Mouse (Mus musculus) embryonic facial prominence, embryonic 11.5 days (tissue): ENCODE results near the gene Dnah17. TPM values are rescaled to one million over a fixed set of nuclear protein-coding genes. Genes with fewer than 3 reads are reported as not detected.

ENCODE experiments used
- ATAC-seq: fragments of 200-750 bp; cut with Nextera tagmentation; replicated peaks from 2 replicates; pipeline ENCODE4 v1.8.0; 2017; ENCODE audit warnings: low read depth; ENCODE audit not compliant: insufficient number of reproducible peaks, low FRiP score, low TSS enrichment
- DNase-seq: peaks from one replicate; pipeline ENCODE4 v3.0.0-alpha.2; 2015; ENCODE audit warnings: low spot score
- H3K27ac ChIP-seq: fragments of 300-500 bp; sonication (generic); replicated peaks from 2 replicates; pipeline ENCODE4 v1.5.1; 2014; ENCODE audit warnings: mild to moderate bottlenecking, low read depth, low read length, control low read depth
- H3K27me3 ChIP-seq: fragments of 300-500 bp; sonication (generic); 2 replicates; pipeline ENCODE4 v1.6.1; 2014; ENCODE audit warnings: mild to moderate bottlenecking, low read length, moderate library complexity, mixed read lengths; ENCODE audit not compliant: control insufficient read depth, insufficient read depth
- H3K36me3 ChIP-seq: fragments of 300-500 bp; sonication (generic); replicated peaks from 2 replicates; pipeline ENCODE4 v1.6.1; 2014; ENCODE audit warnings: low read depth, mild to moderate bottlenecking, low read length, moderate library complexity, mixed read lengths; ENCODE audit not compliant: control insufficient read depth, insufficient read depth
- H3K4me1 ChIP-seq: fragments of 300-500 bp; sonication (generic); 2 replicates; pipeline ENCODE4 v1.6.1; 2014; ENCODE audit warnings: low read length, mixed read lengths; ENCODE audit not compliant: control insufficient read depth, insufficient read depth
- H3K4me2 ChIP-seq: fragments of 300-500 bp; sonication (generic); 2 replicates; pipeline ENCODE4 v1.6.1; 2014; ENCODE audit warnings: low read depth, mild to moderate bottlenecking, control low read depth, low read length, moderate library complexity
- H3K4me3 ChIP-seq: fragments of 300-500 bp; sonication (generic); 2 replicates; pipeline ENCODE4 v1.5.1; 2014; ENCODE audit warnings: low read depth, low read length, control low read depth
- H3K9ac ChIP-seq: fragments of 300-500 bp; sonication (generic); replicated peaks from 2 replicates; pipeline ENCODE4 v1.6.1; 2014; ENCODE audit warnings: mild to moderate bottlenecking, control low read depth, low read length
- H3K9me3 ChIP-seq: fragments of 300-500 bp; sonication (generic); replicated peaks from 2 replicates; pipeline ENCODE4 v1.6.1; 2016; ENCODE audit warnings: mild to moderate bottlenecking, low read length, inconsistent platforms, mixed read lengths; ENCODE audit not compliant: control insufficient read depth
- WGBS: fragments of 180-500 bp; shearing (Covaris S2); extraction: QIAGEN DNeasy Blood & Tissue Kit; methylation state at CpG from one replicate; pipeline ENCODE4 v1.1.7; 2014; 5-methylcytosine and 5-hydroxymethylcytosine counted together
- polyA plus RNA-seq: library from polyadenylated mRNA; unstranded; fragments of >200 nt; fragmentation: Nextera tagmentation; extraction: Ambion mirVana; gene quantifications from 2 replicates; pipeline ENCODE4 v1.2.1, GENCODE M21; 2014

Gene Dnah17
- polyA plus RNA-seq, 1 experiment from 2014 or later = 0.10 TPM

DNA sequence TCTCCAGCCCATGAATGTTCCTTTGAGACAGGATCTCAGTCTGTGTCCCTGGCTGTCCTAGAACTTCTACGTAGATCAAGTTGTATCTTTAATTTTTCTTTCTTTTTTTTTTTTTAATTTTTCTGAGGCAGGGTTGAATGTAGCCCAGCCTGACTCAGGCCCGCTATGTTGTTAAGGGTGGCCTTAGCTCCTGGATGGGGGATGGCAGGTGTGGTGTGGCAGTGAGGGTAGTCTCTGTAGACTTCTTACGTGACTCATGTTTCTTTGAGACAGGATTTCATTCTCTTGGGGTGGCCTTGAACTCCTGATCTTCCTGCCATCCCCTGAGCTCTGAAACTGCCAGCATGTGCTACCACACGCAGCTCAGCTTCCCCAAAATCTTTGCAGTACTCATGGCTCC is 141.2 kb downstream of the Dnah17 start:
- no peak for DNase-seq
- 87% methylated on average over 4 of the region's 4 CpGs for WGBS
- peaks cover 4% of the 10 kb centered on the region; the same call in 1 of the 2 replicates for H3K4me1 ChIP-seq

DNA sequence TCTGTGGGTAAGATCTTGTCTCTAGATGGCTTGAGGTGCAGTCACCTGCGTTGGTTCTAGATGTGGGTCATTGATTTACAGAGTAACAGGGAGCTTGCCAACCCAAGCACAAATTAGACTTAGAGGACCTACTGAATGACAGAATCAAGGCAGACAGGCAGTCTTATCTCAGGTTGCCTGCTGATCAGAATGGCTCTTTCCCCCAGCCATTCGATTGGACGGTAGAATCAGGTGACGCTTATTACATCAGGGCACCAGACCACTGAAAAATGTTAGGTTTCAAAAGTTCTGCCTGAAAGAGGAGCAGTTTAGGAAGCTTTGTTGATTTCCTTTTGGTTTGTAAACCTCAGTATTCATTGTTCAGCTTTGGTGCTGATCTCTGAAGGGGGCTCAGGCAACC is 142.5 kb downstream of the Dnah17 start:
- peak overlapping the region; percentile 52 for H3K4me2 ChIP-seq
- no peak overlapping the region for H3K27ac ChIP-seq
- ATAC-seq (no peak), DNase-seq (no peak)
- peak overlapping the region; percentile 100; the same call in 1 of the 2 replicates for H3K4me3 ChIP-seq
- H3K9ac ChIP-seq = peak overlapping the region; percentile 95
- no peaks in the 10 kb centered on the region for H3K9me3 ChIP-seq
- no peaks in the 10 kb centered on the region for H3K36me3 ChIP-seq
- H3K27me3 ChIP-seq = no peaks in the 10 kb centered on the region
- peaks cover 4% of the 10 kb centered on the region; the same call in 1 of the 2 replicates for H3K4me1 ChIP-seq
- 66% methylated on average over 4 of the region's 4 CpGs for WGBS

More for the DNA sequence above, 141.2 kb downstream of the Dnah17 start:
- H3K9ac ChIP-seq = no peak overlapping the region
- no peaks in the 10 kb centered on the region for H3K27me3 ChIP-seq
- ATAC-seq = no peak
- no peak overlapping the region for H3K4me2 ChIP-seq
- H3K9me3 ChIP-seq = no peaks in the 10 kb centered on the region
- H3K4me3 ChIP-seq = no peak overlapping the region
- no peak overlapping the region for H3K27ac ChIP-seq
- no peaks in the 10 kb centered on the region for H3K36me3 ChIP-seq

DNA sequence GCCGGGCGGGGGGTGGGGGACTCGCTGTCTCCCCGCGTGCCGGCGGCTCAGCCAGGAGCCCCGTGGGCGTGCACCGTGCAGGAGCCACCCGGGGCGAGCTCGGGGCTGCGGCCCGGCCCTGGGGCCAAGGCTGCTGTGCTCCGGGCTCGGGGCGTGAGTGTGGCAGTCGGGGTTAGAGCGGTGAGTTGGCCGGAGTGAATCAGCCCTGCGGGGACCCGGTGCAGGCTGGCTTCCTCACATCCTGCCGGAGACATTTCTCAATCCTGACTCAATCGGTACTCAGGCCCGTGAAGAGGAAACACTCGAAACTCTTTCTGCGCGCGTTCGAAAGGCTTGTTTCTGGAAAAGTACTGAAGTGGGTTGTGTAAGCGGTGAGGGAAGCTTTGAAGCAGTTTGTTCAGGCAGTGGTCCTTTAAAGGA is 143.4 kb downstream of the Dnah17 start:
- WGBS = under 1% methylated on average over 32 of the region's 32 CpGs
- Histone ChIP-seq H3K4me3 (peak overlapping the region; percentile 100), H3K9ac (peak overlapping the region; percentile 95), H3K4me1 (peaks cover 4% of the 10 kb centered on the region; the same call in 1 of the 2 replicates), H3K36me3 (no peaks in the 10 kb centered on the region), H3K27ac (no peak overlapping the region), H3K9me3 (no peaks in the 10 kb centered on the region), H3K4me2 (peak overlapping the region; percentile 52), H3K27me3 (no peaks in the 10 kb centered on the region)
- peak; percentile 74 for ATAC-seq
- no peak for DNase-seq

DNA sequence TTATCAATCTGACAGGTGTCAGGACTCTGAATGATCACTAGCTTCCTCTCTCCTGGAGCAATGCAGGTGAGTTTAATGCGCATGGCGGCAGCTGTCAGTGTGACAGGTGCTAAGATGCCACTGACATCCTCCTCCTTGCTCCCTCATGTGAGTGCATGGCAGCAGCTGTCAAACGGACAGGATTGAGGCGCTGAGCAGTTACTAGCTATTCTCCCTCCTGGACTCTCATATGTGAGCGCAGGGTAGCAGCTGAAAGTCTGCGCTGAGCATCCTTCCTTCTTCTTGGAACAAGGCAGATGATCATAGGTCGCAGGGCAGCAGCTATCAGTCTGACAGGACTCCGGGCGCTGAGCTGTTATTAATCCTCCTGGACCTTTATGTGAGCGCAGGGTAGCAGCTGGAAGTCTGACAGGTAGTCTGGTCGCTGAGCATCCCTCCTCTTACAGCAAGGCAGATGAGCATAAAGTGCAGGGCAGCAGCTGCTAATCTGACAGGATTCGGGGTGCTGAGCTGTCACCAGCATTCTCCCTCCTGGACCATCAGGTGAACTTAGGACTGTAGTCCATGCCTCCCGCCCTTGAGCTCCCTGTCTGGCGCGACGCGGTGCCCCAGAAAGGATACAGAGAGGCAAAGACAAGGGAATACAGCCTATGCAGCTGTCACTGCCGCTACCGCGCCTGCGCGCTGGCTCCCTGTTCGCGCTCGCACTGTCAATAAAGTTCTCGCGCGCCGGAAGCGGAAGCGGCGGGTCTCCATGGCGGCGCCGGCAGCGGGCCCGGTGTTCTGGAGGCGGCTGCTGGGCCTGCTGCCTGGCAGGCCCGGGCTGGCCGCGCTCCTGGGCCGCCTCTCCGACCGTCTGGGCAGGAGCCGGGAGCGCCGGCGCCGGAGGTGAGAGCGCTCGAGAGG is 144.1 kb downstream of the Dnah17 start, which contains the start of gene Pgs1:
Gene Pgs1 (plus strand): TSS at position 167 of the 906 bp plus-strand sequence.
- H3K4me3 ChIP-seq = peak within 1 kb of the TSS; percentile 100
- peak within 1 kb of the TSS; percentile 95 for H3K9ac ChIP-seq
- no peaks in the 10 kb centered on the region for H3K9me3 ChIP-seq
- DNase-seq (peak; percentile 93), ATAC-seq (peak; percentile 69)
- H3K27me3 ChIP-seq = no peaks in the 10 kb centered on the region
- no peaks in the 10 kb centered on the region for H3K36me3 ChIP-seq
- H3K4me2 ChIP-seq = peak within 1 kb of the TSS; percentile 87
- peaks cover 4% of the 10 kb centered on the region; the same call in 1 of the 2 replicates for H3K4me1 ChIP-seq
- no peak within 1 kb of the TSS for H3K27ac ChIP-seq
- WGBS = 6% methylated on average over 51 of the region's 51 CpGs

DNA sequence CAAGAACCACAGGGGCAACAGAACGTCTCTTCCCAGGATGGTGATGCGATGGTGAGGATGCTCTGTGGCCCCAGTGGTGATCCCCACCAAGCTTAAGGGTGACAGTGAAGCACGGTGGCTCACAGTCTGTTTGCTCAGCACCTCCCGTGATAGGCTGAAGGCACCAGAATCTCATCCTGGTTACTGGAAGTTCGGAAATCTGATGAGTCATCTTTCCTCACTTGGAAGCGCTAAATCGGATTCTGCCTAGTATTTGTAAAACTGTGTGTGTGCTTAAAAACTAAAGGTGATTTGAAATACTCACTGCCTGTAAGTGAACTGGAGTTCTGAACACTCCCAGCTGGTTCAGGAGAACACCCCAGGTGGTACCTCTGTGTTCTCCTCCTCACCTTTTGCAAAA is 146.7 kb downstream of the Dnah17 start:
- Histone ChIP-seq H3K4me2 (no peak overlapping the region), H3K4me3 (no peak overlapping the region), H3K9me3 (no peaks in the 10 kb centered on the region), H3K27me3 (no peaks in the 10 kb centered on the region), H3K36me3 (no peaks in the 10 kb centered on the region), H3K9ac (no peak overlapping the region), H3K4me1 (peaks cover 4% of the 10 kb centered on the region; the same call in 1 of the 2 replicates), H3K27ac (no peak overlapping the region)
- ATAC-seq (no peak), DNase-seq (no peak)
- 72% methylated on average over 7 of the region's 7 CpGs for WGBS

DNA sequence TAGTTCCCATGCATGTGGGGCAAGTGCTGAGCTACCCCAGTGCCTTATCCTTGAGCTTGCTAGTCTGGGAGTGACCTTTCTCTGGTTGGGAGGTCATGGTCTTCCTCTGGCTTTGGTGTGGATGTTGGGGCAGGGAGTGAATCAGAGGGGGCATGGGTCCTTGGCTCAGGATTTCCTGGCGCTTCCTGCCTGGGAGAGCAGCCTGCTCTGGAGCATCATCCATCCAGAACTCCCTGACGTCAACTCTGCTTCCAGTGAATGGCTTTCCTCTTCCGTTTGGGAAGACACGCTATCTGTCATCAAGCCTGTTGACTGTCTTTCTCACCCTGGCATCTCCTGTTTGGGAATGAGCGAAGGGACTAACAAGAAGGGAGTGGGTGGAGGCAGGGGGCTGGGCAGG is 148.0 kb downstream of the Dnah17 start:
- DNase-seq (no peak), ATAC-seq (no peak)
- no peaks in the 10 kb centered on the region for H3K9me3 ChIP-seq
- H3K4me1 ChIP-seq = peaks cover 4% of the 10 kb centered on the region; the same call in 1 of the 2 replicates
- no peaks in the 10 kb centered on the region for H3K36me3 ChIP-seq
- H3K27me3 ChIP-seq = no peaks in the 10 kb centered on the region
- no peak overlapping the region for H3K4me2 ChIP-seq
- no peak overlapping the region for H3K27ac ChIP-seq
- H3K4me3 ChIP-seq = no peak overlapping the region
- WGBS = 77% methylated on average over 5 of the region's 5 CpGs
- no peak overlapping the region for H3K9ac ChIP-seq

DNA sequence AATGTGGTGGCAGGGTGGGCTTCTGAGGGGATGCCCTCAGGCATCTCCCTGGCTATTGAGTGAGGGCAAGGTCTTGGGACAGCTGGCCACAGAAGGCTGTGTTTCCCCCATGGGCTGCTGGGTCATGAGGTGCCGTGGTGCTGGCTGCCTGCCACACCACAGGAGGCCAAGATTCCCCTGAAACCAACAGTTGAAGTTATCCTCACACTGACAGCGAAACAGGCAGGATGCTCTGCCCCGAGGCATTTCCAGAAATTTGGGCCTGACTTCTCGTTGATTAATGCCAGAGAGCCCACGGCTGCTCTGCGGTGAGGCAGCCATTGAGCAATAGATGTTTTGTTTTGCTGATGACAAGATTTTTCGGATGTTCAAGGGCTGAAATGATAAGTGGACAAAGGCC is 151.0 kb downstream of the Dnah17 start:
- no peak for DNase-seq
- 40% methylated on average over 7 of the region's 7 CpGs for WGBS
- no peak overlapping the region for H3K4me2 ChIP-seq
- H3K36me3 ChIP-seq = no peaks in the 10 kb centered on the region
- no peak overlapping the region for H3K27ac ChIP-seq
- peaks cover 5% of the 10 kb centered on the region; the same call in 1 of the 2 replicates for H3K4me1 ChIP-seq
- no peak for ATAC-seq
- H3K27me3 ChIP-seq = no peaks in the 10 kb centered on the region
- no peak overlapping the region for H3K4me3 ChIP-seq
- H3K9ac ChIP-seq = no peak overlapping the region
- no peaks in the 10 kb centered on the region for H3K9me3 ChIP-seq
